Mouse (Mus musculus): ENCODE results near the gene Fndc3c1.
"Not testable (repeated sequence)": the region's sequence is repeated elsewhere in the genome, so short reads cannot be mapped to it uniquely, and the experiment has no call there.

The Fndc3c1 gene

GRCm38 (mm10) chrX:106485101-106485651 lies at the start of gene Fndc3c1:
TSS of gene Fndc3c1 (minus strand) at chrX:106485401.
- DNase-seq: no peak

- no peak for DNase-seq
Measured at GRCm38 (mm10) chrX:106486451-106486850, 1.2 kb upstream of the Fndc3c1 start.

GRCm38 (mm10) chrX:106485671-106486070 lies 470 bp upstream of the Fndc3c1 start:
- DNase-seq: no peak

- not testable (repeated sequence) for DNase-seq
Measured at GRCm38 (mm10) chrX:106479891-106480290, 5.3 kb downstream of the Fndc3c1 start.

GRCm38 (mm10) chrX:106385304-106385703 lies 99.9 kb downstream of the Fndc3c1 start:
- DNase-seq: peak; percentile 0

- DNase-seq: peak; percentile 0
Measured at GRCm38 (mm10) chrX:106380608-106381007, 104.6 kb downstream of the Fndc3c1 start.

All from kidney, adult 9 months (tissue).